Mouse (Mus musculus) 416B (cell line): ENCODE data around the gene 2900026A02Rik.

Source experiments
- DNase-seq: peaks from one replicate; pipeline ENCODE4 v3.0.0; 2011; ENCODE audit warnings: low read depth

The 2900026A02Rik gene

DNA sequence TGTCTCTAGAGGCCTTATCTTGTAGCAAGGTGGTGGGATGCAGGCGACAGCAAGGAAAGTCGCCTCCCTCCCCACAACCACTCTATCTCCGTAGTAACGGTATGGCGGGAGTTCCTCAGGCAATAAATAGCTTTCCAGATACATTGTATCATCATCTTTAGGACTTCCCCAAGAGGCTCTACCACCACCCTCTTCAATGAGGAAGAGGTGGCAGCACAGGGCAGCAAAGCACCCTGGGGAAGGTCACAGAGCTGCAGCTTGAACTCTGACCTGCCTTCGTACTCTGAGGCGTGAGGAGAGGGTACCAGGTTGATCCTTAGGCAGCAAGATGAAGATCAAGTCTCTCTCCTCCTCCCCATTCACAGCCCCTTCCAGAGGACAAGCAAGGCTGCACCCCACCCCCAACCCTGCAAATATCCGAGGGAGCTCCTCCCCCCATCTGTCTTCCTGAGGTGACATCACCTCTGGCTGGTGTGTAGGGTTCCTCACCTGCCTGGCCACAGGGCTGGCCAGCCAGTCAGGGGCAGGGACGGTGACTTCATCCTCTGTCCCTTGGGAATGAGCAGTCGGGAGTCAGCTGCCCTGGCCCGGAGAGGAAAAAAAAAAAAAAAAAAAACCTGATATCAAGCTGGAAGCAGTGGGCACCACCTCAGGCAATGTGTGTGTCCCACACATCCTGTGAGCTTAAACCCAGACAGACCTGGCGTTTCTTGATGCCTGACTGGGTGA lies 98.5 kb downstream of the 2900026A02Rik start:
- peak; percentile 29 for DNase-seq

GRCm38 (mm10) chr5:113121591-113121875 lies 99.5 kb downstream of the 2900026A02Rik start:
- DNase-seq: no peak

GRCm38 (mm10) chr5:113120741-113121590 lies 100.1 kb downstream of the 2900026A02Rik start:
- DNase-seq: peak; percentile 35

- peak; percentile 67 for DNase-seq
Measured at GRCm38 (mm10) chr5:113119861-113120465, 101.1 kb downstream of the 2900026A02Rik start.

DNA sequence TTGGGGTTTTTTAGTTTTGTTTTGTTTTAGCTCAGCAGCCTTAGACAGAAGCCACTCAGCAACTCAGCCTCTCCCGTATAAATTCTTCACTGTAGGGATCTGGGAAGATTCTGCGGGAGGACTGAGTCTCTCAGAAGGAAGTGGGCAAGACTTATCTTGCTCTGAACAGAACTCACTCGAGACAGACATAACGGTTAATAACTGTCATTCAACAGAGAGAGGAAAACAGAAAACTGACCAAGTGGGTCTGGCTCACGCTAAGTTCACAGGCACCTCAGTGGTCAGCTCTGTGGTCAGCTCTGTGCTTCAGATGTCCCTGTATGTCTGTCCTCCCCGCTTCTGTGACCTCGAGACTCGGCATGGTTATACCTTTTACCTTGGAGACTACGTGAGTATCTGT lies 101.7 kb downstream of the 2900026A02Rik start:
- peak; percentile 90 for DNase-seq

DNA sequence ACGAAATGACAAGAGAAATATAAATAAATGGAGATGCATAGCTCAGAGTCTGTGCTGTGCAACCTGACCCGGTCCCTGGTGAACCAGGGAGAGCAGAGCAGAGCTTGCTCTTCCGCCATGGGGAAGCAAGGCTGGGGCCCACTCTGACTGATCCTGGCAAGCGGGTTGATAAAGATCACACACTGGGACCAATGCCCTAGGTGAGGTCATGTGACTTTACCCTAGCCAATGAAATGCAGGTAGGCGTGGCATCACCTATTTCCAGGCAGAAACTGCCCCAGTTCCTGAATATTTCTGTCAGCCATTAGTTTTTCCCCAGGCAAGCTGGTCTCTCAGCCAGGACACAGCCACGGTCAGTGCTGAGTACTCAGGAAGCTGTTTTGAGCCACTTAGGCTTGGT lies 102.3 kb downstream of the 2900026A02Rik start:
- DNase-seq: peak; percentile 96

- DNase-seq: no peak
Measured at GRCm38 (mm10) chr5:113117361-113117760, 103.7 kb downstream of the 2900026A02Rik start.

- DNase-seq: no peak
Measured at GRCm38 (mm10) chr5:113115896-113116295, 105.1 kb downstream of the 2900026A02Rik start.

DNA sequence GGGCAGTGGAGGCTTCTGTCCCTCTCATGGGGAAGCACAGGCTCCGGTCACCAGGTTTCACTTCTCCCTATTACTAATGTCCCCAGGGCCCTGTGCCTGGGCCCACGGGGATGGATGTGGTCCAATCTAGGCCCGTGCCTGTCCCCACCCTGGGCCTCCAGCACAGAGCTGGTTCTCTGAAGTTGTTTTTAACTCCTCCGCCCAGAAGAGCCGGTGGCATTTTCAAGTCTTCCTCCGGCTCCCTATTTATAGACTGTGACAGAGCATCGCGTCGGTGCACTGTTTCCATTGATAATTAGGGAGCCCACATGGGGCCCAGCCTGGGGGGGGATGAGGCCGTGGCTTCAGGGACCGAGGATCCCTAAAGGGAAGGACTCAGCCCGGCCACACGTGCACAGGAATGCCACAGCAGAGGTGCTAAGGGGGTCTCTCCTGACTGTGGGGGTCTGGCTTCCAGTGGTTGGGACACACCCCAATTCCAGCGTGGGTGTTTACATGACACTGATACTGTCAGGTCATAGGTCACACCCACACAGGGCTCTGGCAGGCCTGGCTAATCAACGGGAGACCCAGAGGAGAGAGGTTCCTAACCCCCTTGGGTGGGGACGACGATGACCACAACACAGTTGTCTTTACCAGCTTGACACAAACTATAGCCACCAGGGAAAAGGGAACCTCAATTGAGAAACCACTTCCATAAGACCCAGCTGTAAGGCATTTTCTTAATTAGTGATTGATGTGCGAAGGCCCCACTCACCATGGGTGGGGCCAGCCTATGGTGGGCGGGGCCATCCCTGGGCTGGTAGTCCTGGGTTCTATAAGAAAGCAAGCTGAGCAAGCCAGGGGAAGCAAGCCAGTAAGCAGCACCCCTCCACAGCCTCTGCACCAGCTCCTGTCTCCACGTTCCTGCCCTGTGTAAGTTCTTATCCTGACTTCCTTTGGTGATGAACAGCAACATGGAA lies 106.5 kb downstream of the 2900026A02Rik start:
- peak; percentile 63 for DNase-seq

- peak; percentile 38 for DNase-seq
Measured at GRCm38 (mm10) chr5:113113120-113113519, 107.9 kb downstream of the 2900026A02Rik start.

DNA sequence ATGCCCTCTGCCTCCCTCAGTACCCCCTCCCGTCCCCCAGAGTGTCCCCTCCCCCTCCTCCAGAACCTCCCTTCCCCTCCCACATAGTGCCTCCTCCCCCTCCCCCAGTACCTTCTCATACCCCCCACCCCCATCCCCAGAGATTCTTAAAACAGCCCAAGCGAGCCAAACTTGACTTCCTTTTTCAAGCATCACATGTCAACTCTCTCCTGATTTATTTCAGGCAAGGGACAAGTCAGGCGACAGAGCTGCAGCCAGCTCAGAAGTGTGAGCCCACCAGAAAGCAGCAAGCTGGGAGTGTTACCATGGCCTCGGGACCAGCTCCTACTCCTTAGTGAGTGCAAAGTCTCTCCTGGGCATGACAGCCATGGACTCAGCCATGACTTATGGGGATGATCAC lies 109.7 kb downstream of the 2900026A02Rik start:
- no peak for DNase-seq

- DNase-seq: peak; percentile 56
Measured at GRCm38 (mm10) chr5:113110929-113111328, 110.1 kb downstream of the 2900026A02Rik start.

GRCm38 (mm10) chr5:113109651-113110050 lies 111.4 kb downstream of the 2900026A02Rik start:
- peak; percentile 52 for DNase-seq

- no peak for DNase-seq
Measured at GRCm38 (mm10) chr5:113108165-113108764, 112.8 kb downstream of the 2900026A02Rik start.

DNA sequence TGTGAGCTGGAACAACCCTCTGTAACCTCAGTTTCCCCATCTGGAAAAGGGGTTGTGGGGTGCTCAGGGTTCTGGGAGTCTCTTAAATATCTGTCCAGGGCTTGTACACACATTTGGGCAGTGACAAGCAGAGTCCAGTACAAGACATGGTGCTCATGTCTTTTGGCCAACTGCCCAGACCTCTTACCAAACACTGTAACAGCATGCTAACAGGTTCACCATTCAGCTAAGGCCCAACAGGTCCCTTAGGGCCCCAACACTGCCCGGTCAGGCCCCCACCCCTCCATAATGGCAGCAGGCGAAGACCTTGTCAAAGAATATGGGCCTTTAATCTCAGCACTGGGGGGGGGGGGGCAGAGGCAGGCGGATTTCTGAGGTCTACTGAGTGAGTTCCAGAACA lies 113.3 kb downstream of the 2900026A02Rik start:
- DNase-seq: peak; percentile 58

- peak; percentile 31 for DNase-seq
Measured at GRCm38 (mm10) chr5:113106594-113106993, 114.4 kb downstream of the 2900026A02Rik start.

GRCm38 (mm10) chr5:113105481-113105880 lies 115.6 kb downstream of the 2900026A02Rik start:
- no peak for DNase-seq

- no peak for DNase-seq
Measured at GRCm38 (mm10) chr5:113105035-113105434, 116.0 kb downstream of the 2900026A02Rik start.

- DNase-seq: no peak
Measured at GRCm38 (mm10) chr5:113102455-113102854, 118.6 kb downstream of the 2900026A02Rik start.

DNA sequence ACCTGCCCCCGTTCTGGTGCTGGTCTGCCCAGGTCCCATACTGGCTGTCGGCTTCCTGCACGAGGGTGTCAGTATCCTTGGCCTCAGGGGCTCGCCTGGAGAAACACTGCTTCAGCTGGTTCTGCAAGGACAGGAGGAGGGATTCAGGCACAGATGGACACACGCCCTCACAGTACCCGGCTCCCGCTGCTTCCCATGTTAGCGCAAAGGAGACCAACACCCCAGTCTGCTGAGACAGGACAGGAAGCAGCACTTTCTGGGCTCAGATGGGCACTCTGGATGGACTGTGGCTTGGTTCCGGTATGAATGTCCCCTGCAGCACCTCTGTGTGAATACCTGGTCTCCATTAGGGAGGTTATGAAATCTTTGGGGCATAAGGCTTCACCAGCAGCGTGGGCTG lies 119.6 kb downstream of the 2900026A02Rik start:
- no peak for DNase-seq

DNA sequence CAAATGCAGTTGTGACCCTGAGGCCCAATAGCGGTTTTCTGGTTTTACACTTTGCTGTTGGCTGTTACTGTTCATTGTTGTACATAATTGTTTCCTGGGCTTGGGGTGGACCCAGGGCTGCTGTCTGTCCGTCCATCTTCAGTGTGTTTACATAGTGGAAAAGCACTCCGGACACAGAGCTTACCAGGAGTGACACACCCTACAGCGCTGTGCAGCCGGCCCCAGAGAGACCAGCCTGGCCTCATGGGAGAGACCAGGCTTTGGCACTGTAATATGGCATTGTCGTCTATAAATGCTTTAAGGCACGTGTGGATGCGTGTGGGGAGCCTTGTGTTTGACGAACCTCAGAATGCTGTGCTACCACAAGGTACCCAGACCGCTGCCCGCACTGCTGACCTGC lies 120.6 kb downstream of the 2900026A02Rik start:
- no peak for DNase-seq
